Mouse (Mus musculus): Measurements from ENCODE around the gene Arcn1. TPM values are rescaled to one million over a fixed set of nuclear protein-coding genes. Genes with fewer than 3 reads are reported as not detected.

Arcn1 gene
- polyA plus RNA-seq (2012; rRNA removed; ENCODE audit: low replicate concordance), result 25.5 and 56.3 TPM in 2 replicates

DNA sequence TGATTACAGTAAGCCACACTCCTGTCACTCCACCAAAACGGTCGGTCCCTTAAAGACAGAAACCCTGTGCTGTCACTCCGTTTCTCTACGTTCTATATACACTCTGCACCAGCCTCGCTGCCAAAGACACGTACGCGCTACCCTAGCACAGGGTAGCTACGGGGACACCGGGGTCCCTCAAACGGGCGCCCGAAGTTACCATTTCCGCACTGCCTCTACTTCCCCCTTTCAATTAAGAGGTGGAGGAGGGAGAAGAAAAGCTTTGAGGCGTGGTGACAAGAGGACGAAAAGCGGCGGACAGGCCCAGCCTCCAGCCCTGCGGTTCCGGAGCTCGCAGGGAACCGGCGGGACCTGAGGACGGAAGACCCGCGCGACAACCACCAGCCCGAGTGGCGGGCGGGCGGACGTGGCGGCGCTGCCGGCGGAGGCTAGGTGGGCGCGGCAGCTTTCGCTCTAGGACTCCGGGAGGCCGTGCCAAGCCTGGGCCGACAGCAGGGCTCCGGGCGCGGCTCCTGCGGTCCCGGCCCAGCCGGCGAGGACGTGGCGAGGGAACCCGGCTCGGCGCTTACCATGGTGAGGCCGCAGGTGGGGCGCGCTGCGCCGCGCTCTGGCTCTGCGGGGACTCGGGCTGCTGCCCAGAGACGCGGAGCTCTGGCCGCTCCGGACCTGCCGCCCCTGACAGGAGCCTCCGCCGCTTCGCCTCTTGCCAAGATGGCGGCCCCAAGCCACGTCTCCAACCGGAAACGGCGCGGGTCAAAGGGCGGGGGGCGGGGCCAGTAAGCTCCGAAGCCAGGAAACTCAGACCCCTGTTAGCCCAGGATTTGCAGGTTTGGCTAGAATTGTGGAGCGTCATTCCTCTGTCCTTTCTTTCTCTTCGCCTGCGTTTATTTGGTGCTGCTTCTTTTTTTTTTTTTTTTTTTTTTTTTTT is at the start of gene Arcn1, which contains the start of gene Ift46:
Gene Arcn1 (minus strand): TSS at position 745 of the 928 bp plus-strand sequence.
Gene Ift46 (plus strand): TSS at position 808 of the 928 bp plus-strand sequence.

GRCm38 (mm10) chr9:44802808-44803450 is 35.3 kb upstream of the Arcn1 start, which contains the start of gene Ttc36:
Ttc36 (minus strand) TSS chr9:44803072.

GRCm38 (mm10) chr9:44799102-44799957 is 31.7 kb upstream of the Arcn1 start, which contains the start of gene Tmem25:
Tmem25 (minus strand) TSS chr9:44799307.

GRCm38 (mm10) chr9:44734524-44735494 is 32.8 kb downstream of the Arcn1 start, which contains the start of gene Phldb1:
Phldb1 (minus strand) TSS chr9:44735198.

Other genes with a start within 250 kb of the Arcn1 start
- gene Cxcr5, start 206.0 kb downstream of the Arcn1 start, polyA plus RNA-seq (2012; rRNA removed; ENCODE audit: low replicate concordance), result 30.5 and 43.7 TPM in 2 replicates
- gene Ddx6, start 163.0 kb downstream of the Arcn1 start, polyA plus RNA-seq (2012; rRNA removed; ENCODE audit: low replicate concordance), result 15.0 and 19.0 TPM in 2 replicates
- not detected in 2 replicates for gene Treh, start 94.6 kb downstream of the Arcn1 start, polyA plus RNA-seq (2012; rRNA removed; ENCODE audit: low replicate concordance)
- 131 and 231 TPM in 2 replicates for gene Phldb1, start 32.6 kb downstream of the Arcn1 start, polyA plus RNA-seq (2012; rRNA removed; ENCODE audit: low replicate concordance)
- 30.2 and 58.7 TPM in 2 replicates for gene Ift46, start 63 bp upstream of the Arcn1 start, polyA plus RNA-seq (2012; rRNA removed; ENCODE audit: low replicate concordance)
- 1.5 and 9.2 TPM in 2 replicates for gene Tmem25, start 31.5 kb upstream of the Arcn1 start, polyA plus RNA-seq (2012; rRNA removed; ENCODE audit: low replicate concordance)
- gene Ttc36, start 35.2 kb upstream of the Arcn1 start, polyA plus RNA-seq (2012; rRNA removed; ENCODE audit: low replicate concordance), result 5.0 and 22.1 TPM in 2 replicates
- 24.2 and 30.6 TPM in 2 replicates for gene Kmt2a, start 113.5 kb upstream of the Arcn1 start, polyA plus RNA-seq (2012; rRNA removed; ENCODE audit: low replicate concordance)
- gene Atp5l, start 152.9 kb upstream of the Arcn1 start, polyA plus RNA-seq (2012; rRNA removed; ENCODE audit: low replicate concordance), result 132 and 348 TPM in 2 replicates
- 9.0 and 19.2 TPM in 2 replicates for gene Ube4a, start 197.8 kb upstream of the Arcn1 start, polyA plus RNA-seq (2012; rRNA removed; ENCODE audit: low replicate concordance)
- gene Cd3g, start 212.6 kb upstream of the Arcn1 start, polyA plus RNA-seq (2012; rRNA removed; ENCODE audit: low replicate concordance), result 12.5 and 15.6 TPM in 2 replicates
- 18.0 and 23.5 TPM in 2 replicates for gene Cd3d, start 213.9 kb upstream of the Arcn1 start, polyA plus RNA-seq (2012; rRNA removed; ENCODE audit: low replicate concordance)
- gene Cd3e, start 241.8 kb upstream of the Arcn1 start, polyA plus RNA-seq (2012; rRNA removed; ENCODE audit: low replicate concordance), result 28.6 and 38.7 TPM in 2 replicates

Measured in mammary gland, adult 2 months (tissue).